Mouse (Mus musculus): ENCODE measurements at regions not wholly inside any gene's neighbourhood (a gene's known extent, or its start where the extent isn't known, plus 50 kb on each side); places are given as distances from the start of the nearest gene placed in this dataset.

GRCm38 (mm10) chr15:96182313-96182712 lies 105.0 kb upstream of the Arid2 start:
- H3K27me3 ChIP-seq (ENCODE audit: control insufficient read depth, insufficient read depth, low read length), result no peaks in the 10 kb centered on the region
- H3K36me3 ChIP-seq (ENCODE audit: control insufficient read depth, insufficient read depth, low read length), result no peaks in the 10 kb centered on the region
- ATAC-seq (replicated peaks; ENCODE audit: low FRiP score), result no peak
- no peak overlapping the region for H3K4me3 ChIP-seq (ENCODE audit: low read depth, low read length)
- no peak for DNase-seq (ENCODE audit: low spot score)
- no peak overlapping the region for H3K4me2 ChIP-seq (ENCODE audit: low read depth, low read length, severe bottlenecking)
- H3K27ac ChIP-seq (ENCODE audit: low read depth, low read length), result no peak overlapping the region
- no peak overlapping the region for H3K9ac ChIP-seq (ENCODE audit: low read length)
- H3K9me3 ChIP-seq (ENCODE audit: control insufficient read depth, low read length), result no peaks in the 10 kb centered on the region
- 83% methylated on average over 5 of the region's 5 CpGs for WGBS
- H3K4me1 ChIP-seq (replicated peaks; ENCODE audit: control insufficient read depth, insufficient read depth, low read length), result peaks cover 2% of the 10 kb centered on the region; the same call in 1 of the 2 replicates

- peaks cover 2% of the 10 kb centered on the region; the same call in 1 of the 2 replicates for H3K4me1 ChIP-seq (replicated peaks; ENCODE audit: control insufficient read depth, insufficient read depth, low read length)
- no peak for ATAC-seq (replicated peaks; ENCODE audit: low FRiP score)
- H3K4me2 ChIP-seq (ENCODE audit: low read depth, low read length, severe bottlenecking), result no peak overlapping the region
- no peaks in the 10 kb centered on the region for H3K27me3 ChIP-seq (ENCODE audit: control insufficient read depth, insufficient read depth, low read length)
- no peak overlapping the region for H3K9ac ChIP-seq (ENCODE audit: low read length)
- no peaks in the 10 kb centered on the region for H3K36me3 ChIP-seq (ENCODE audit: control insufficient read depth, insufficient read depth, low read length)
- no peaks in the 10 kb centered on the region for H3K9me3 ChIP-seq (ENCODE audit: control insufficient read depth, low read length)
- WGBS, result 90% methylated on average over 6 of the region's 6 CpGs
- H3K27ac ChIP-seq (ENCODE audit: low read depth, low read length), result no peak overlapping the region
- no peak for DNase-seq (ENCODE audit: low spot score)
- no peak overlapping the region for H3K4me3 ChIP-seq (ENCODE audit: low read depth, low read length)
Measured at GRCm38 (mm10) chr15:96183069-96183468, 104.2 kb upstream of the Arid2 start.

GRCm38 (mm10) chr15:96184666-96185065 lies 102.7 kb upstream of the Arid2 start:
- H3K4me2 ChIP-seq (ENCODE audit: low read depth, low read length, severe bottlenecking), result no peak overlapping the region
- no peak overlapping the region for H3K4me3 ChIP-seq (ENCODE audit: low read depth, low read length)
- no peak overlapping the region for H3K27ac ChIP-seq (ENCODE audit: low read depth, low read length)
- ATAC-seq (replicated peaks; ENCODE audit: low FRiP score) (no peak), DNase-seq (ENCODE audit: low spot score) (no peak)
- 73% methylated on average over 8 of the region's 8 CpGs for WGBS
- no peak overlapping the region for H3K9ac ChIP-seq (ENCODE audit: low read length)
- H3K36me3 ChIP-seq (ENCODE audit: control insufficient read depth, insufficient read depth, low read length), result no peaks in the 10 kb centered on the region
- H3K27me3 ChIP-seq (ENCODE audit: control insufficient read depth, insufficient read depth, low read length), result no peaks in the 10 kb centered on the region
- no peaks in the 10 kb centered on the region for H3K9me3 ChIP-seq (ENCODE audit: control insufficient read depth, low read length)
- 0 out of 2 replicates have a peak, but pooled peaks cover 2% of the 10 kb centered on the region for H3K4me1 ChIP-seq (replicated peaks; ENCODE audit: control insufficient read depth, insufficient read depth, low read length)

DNA sequence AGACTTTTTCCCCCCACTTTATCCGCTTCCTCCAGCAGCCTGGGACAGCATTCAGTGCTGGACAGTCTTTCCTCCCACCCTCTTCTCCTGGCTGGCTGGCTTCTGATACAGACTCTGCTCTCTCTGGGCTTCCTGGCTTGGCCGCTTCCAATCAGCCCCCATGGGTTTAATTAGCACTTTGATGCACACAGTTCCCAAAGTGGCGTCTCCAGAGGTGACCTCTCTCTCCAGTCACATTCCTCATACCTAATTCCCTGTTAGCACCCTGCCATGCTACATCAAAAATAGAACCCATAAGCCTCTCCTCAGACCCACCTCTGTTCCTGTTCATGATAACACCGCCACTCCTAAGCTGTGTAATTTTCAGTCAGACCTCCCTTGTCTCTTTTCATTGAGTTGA lies 101.9 kb upstream of the Arid2 start:
- Histone ChIP-seq H3K4me2 (ENCODE audit: low read depth, low read length, severe bottlenecking) (no peak overlapping the region), H3K4me1 (replicated peaks; ENCODE audit: control insufficient read depth, insufficient read depth, low read length) (0 out of 2 replicates have a peak, but pooled peaks cover 2% of the 10 kb centered on the region), H3K4me3 (ENCODE audit: low read depth, low read length) (no peak overlapping the region), H3K27ac (ENCODE audit: low read depth, low read length) (no peak overlapping the region), H3K36me3 (ENCODE audit: control insufficient read depth, insufficient read depth, low read length) (no peaks in the 10 kb centered on the region), H3K9me3 (ENCODE audit: control insufficient read depth, low read length) (no peaks in the 10 kb centered on the region), H3K9ac (ENCODE audit: low read length) (no peak overlapping the region), H3K27me3 (ENCODE audit: control insufficient read depth, insufficient read depth, low read length) (no peaks in the 10 kb centered on the region)
- ATAC-seq (replicated peaks; ENCODE audit: low FRiP score) (peak; percentile 24; the same call in 1 of the 2 replicates), DNase-seq (ENCODE audit: low spot score) (no peak)
- 34% methylated on average over 4 of the region's 4 CpGs for WGBS

- Histone ChIP-seq H3K9me3 (ENCODE audit: control insufficient read depth, low read length) (no peaks in the 10 kb centered on the region), H3K27ac (ENCODE audit: low read depth, low read length) (no peak overlapping the region), H3K36me3 (ENCODE audit: control insufficient read depth, insufficient read depth, low read length) (no peaks in the 10 kb centered on the region), H3K4me3 (ENCODE audit: low read depth, low read length) (no peak overlapping the region), H3K4me1 (replicated peaks; ENCODE audit: control insufficient read depth, insufficient read depth, low read length) (0 out of 2 replicates have a peak, but pooled peaks cover 2% of the 10 kb centered on the region), H3K4me2 (ENCODE audit: low read depth, low read length, severe bottlenecking) (no peak overlapping the region), H3K27me3 (ENCODE audit: control insufficient read depth, insufficient read depth, low read length) (no peaks in the 10 kb centered on the region), H3K9ac (ENCODE audit: low read length) (no peak overlapping the region)
- ATAC-seq (replicated peaks; ENCODE audit: low FRiP score) (no peak), DNase-seq (ENCODE audit: low spot score) (no peak)
- WGBS, result 26% methylated on average over 5 of the region's 6 CpGs
Measured at GRCm38 (mm10) chr15:96185901-96186300, 101.4 kb upstream of the Arid2 start.

GRCm38 (mm10) chr15:96189551-96189950 lies 97.8 kb upstream of the Arid2 start:
- Histone ChIP-seq H3K4me3 (ENCODE audit: low read depth, low read length) (no peak overlapping the region), H3K4me1 (replicated peaks; ENCODE audit: control insufficient read depth, insufficient read depth, low read length) (0 out of 2 replicates have a peak, but pooled peaks cover 2% of the 10 kb centered on the region), H3K9ac (ENCODE audit: low read length) (no peak overlapping the region), H3K4me2 (ENCODE audit: low read depth, low read length, severe bottlenecking) (no peak overlapping the region), H3K27ac (ENCODE audit: low read depth, low read length) (no peak overlapping the region), H3K36me3 (ENCODE audit: control insufficient read depth, insufficient read depth, low read length) (no peaks in the 10 kb centered on the region), H3K9me3 (ENCODE audit: control insufficient read depth, low read length) (no peaks in the 10 kb centered on the region), H3K27me3 (ENCODE audit: control insufficient read depth, insufficient read depth, low read length) (no peaks in the 10 kb centered on the region)
- WGBS, result 71% methylated on average over 2 of the region's 2 CpGs
- DNase-seq (ENCODE audit: low spot score), result no peak
- ATAC-seq (replicated peaks; ENCODE audit: low FRiP score), result no peak

DNA sequence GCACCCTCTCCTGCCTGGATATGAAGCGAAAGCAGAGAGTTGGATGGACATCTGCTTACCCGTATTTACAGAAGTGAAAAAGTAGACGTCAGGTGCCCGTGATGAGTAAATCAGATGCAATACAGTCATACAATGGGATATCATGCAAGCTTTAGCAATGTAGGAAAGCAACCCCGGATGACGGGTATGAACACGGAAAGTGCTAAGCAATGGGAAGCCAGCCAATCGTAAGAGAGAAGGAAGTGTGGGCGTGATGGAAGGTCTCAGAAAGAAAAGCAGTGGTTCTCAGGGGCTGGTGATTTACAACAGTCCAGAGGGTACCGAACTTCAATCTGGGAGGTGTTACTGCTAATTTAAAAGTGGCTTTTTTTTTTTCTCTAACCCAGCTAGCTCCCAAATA lies 89.9 kb upstream of the Arid2 start:
- Histone ChIP-seq H3K27ac (ENCODE audit: low read depth, low read length) (no peak overlapping the region), H3K36me3 (ENCODE audit: control insufficient read depth, insufficient read depth, low read length) (no peaks in the 10 kb centered on the region), H3K4me2 (ENCODE audit: low read depth, low read length, severe bottlenecking) (no peak overlapping the region), H3K9me3 (ENCODE audit: control insufficient read depth, low read length) (no peaks in the 10 kb centered on the region), H3K9ac (ENCODE audit: low read length) (no peak overlapping the region), H3K27me3 (ENCODE audit: control insufficient read depth, insufficient read depth, low read length) (no peaks in the 10 kb centered on the region), H3K4me1 (replicated peaks; ENCODE audit: control insufficient read depth, insufficient read depth, low read length) (no peaks in the 10 kb centered on the region), H3K4me3 (ENCODE audit: low read depth, low read length) (no peak overlapping the region)
- no peak for ATAC-seq (replicated peaks; ENCODE audit: low FRiP score)
- WGBS, result 80% methylated on average over 10 of the region's 10 CpGs
- no peak for DNase-seq (ENCODE audit: low spot score)

DNA sequence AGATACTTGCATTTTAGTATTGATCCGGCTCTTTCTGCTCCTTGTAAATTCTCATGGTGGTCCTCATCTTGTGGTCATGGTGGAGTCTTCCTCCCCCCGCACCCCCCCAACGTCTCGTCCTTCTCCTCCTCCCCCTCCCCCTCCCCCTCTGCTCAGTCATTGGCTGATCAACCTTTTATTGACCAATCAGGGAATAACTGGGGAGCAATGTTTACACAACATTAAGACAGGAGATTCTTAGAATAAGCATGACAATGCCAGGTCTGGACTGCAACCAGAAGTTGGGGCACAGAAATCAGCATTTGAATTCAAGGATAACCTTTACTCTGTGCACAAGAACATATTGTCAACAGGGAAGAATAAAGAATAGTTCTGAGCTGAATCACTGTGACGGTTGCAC lies 89.4 kb upstream of the Arid2 start:
- Histone ChIP-seq H3K4me1 (replicated peaks; ENCODE audit: control insufficient read depth, insufficient read depth, low read length) (no peaks in the 10 kb centered on the region), H3K9me3 (ENCODE audit: control insufficient read depth, low read length) (no peaks in the 10 kb centered on the region), H3K27ac (ENCODE audit: low read depth, low read length) (no peak overlapping the region), H3K4me3 (ENCODE audit: low read depth, low read length) (no peak overlapping the region), H3K36me3 (ENCODE audit: control insufficient read depth, insufficient read depth, low read length) (no peaks in the 10 kb centered on the region), H3K9ac (ENCODE audit: low read length) (no peak overlapping the region), H3K4me2 (ENCODE audit: low read depth, low read length, severe bottlenecking) (no peak overlapping the region), H3K27me3 (ENCODE audit: control insufficient read depth, insufficient read depth, low read length) (no peaks in the 10 kb centered on the region)
- 45% methylated on average over 5 of the region's 5 CpGs for WGBS
- DNase-seq (ENCODE audit: low spot score) (no peak), ATAC-seq (replicated peaks; ENCODE audit: low FRiP score) (no peak)

- Histone ChIP-seq H3K9ac (ENCODE audit: low read length) (no peak overlapping the region), H3K4me2 (ENCODE audit: low read depth, low read length, severe bottlenecking) (no peak overlapping the region), H3K27me3 (ENCODE audit: control insufficient read depth, insufficient read depth, low read length) (no peaks in the 10 kb centered on the region), H3K4me1 (replicated peaks; ENCODE audit: control insufficient read depth, insufficient read depth, low read length) (no peaks in the 10 kb centered on the region), H3K4me3 (ENCODE audit: low read depth, low read length) (no peak overlapping the region), H3K9me3 (ENCODE audit: control insufficient read depth, low read length) (no peaks in the 10 kb centered on the region), H3K27ac (ENCODE audit: low read depth, low read length) (no peak overlapping the region), H3K36me3 (ENCODE audit: control insufficient read depth, insufficient read depth, low read length) (no peaks in the 10 kb centered on the region)
- WGBS, result 80% methylated on average over 3 of the region's 3 CpGs
- no peak for ATAC-seq (replicated peaks; ENCODE audit: low FRiP score)
- no peak for DNase-seq (ENCODE audit: low spot score)
Measured at GRCm38 (mm10) chr15:96201273-96201672, 86.0 kb upstream of the Arid2 start.

Measured in forebrain, embryonic 11.5 days (tissue).